8 mouse cellular contexts compared by ENCODE assay signal in the genomic region with DNA sequence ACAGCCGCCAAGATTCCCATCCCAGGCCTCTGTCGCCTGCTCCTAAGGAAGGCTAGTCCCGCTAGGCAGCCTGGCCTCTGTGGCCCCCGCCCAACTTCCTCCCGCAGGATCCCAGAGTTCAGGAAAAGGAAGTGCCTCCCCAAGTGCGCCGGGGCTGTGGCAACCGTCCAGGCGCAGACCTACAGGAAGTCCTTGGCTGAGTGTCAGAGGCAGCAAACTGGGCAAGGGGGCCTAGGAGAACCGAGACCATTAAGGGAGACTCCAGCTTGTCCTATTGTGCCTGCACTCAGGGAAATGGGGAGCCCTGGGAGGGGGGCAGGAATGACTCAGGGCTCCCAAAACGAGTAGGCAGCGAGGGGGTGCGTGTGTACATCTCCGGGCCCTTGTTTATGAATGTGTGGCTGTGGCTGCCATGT. TPM values are rescaled to one million over a fixed set of nuclear protein-coding genes. Genes with fewer than 3 reads are reported as not detected.
DNase-seq lines count a peak whose midpoint lies in the region; ATAC-seq and TF ChIP-seq lines count a peak whose summit lies in the region.

No protein-coding gene starts in this region.

- H3K4me2 ChIP-seq in forebrain, embryonic 11.5 days (ENCODE audit: low read depth, low read length, severe bottlenecking), result peak overlapping the region; percentile 75
- H3K4me2 ChIP-seq in heart, embryonic 16.5 days (ENCODE audit: low read depth, low read length), result peak overlapping the region; percentile 97
- peak overlapping the region; percentile 93 for H3K4me2 ChIP-seq in lung, postnatal 0 days (replicated peaks; ENCODE audit: low read depth, low read length)

- peak; percentile 40 for DNase-seq in ES-CJ7 (ENCODE audit: low read depth, low spot score)
- DNase-seq in adrenal gland, postnatal 14 days, result peak; percentile 82
- DNase-seq in forebrain, embryonic 11.5 days (ENCODE audit: low spot score), result peak; percentile 64
- DNase-seq in kidney, postnatal 10 days, result peak; percentile 93
- peak; percentile 92 for DNase-seq in lung, postnatal 0 days (ENCODE audit: low spot score)
- peak; percentile 53 for DNase-seq in ovary, postnatal 36 days (ENCODE audit: low spot score)
- DNase-seq in natural killer cell, adult 2 months (ENCODE audit: low spot score in 2 of 2), result no peak

- no peak for TF ChIP-seq CTCF in lung, postnatal 0 days (IDR thresholded peaks at IDR 0.05)

- H3K4me3 ChIP-seq in forebrain, embryonic 11.5 days (ENCODE audit: low read depth, low read length), result peak overlapping the region; percentile 75
- peak overlapping the region; percentile 86 for H3K4me3 ChIP-seq in heart, embryonic 16.5 days (ENCODE audit: low read length)
- peak overlapping the region; percentile 77 for H3K4me3 ChIP-seq in lung, postnatal 0 days (ENCODE audit: low read depth, low read length)

- peak; percentile 85 for TF ChIP-seq EP300 in lung, postnatal 0 days (IDR thresholded peaks at IDR 0.05)

- H3K27ac ChIP-seq in forebrain, embryonic 11.5 days (ENCODE audit: low read depth, low read length), result peak overlapping the region; percentile 76; the same call in 1 of the 2 replicates
- peak overlapping the region; percentile 87 for H3K27ac ChIP-seq in heart, embryonic 16.5 days (ENCODE audit: low read length)
- H3K27ac ChIP-seq in lung, postnatal 0 days (ENCODE audit: low read length), result peak overlapping the region; percentile 88

- H3K36me3 ChIP-seq in forebrain, embryonic 11.5 days (ENCODE audit: control insufficient read depth, insufficient read depth, low read length), result no peaks in the 10 kb centered on the region
- H3K36me3 ChIP-seq in heart, embryonic 16.5 days (ENCODE audit: control insufficient read depth, insufficient read depth), result 0 out of 2 replicates have a peak, but pooled peaks cover 2% of the 10 kb centered on the region
- H3K36me3 ChIP-seq in lung, postnatal 0 days (ENCODE audit: insufficient read depth, low read length), result no peaks in the 10 kb centered on the region

- 0 out of 2 replicates have a peak, but pooled peaks have one; percentile 6 for ATAC-seq in forebrain, embryonic 11.5 days (replicated peaks; ENCODE audit: low FRiP score)
- ATAC-seq in heart, embryonic 16.5 days (replicated peaks; ENCODE audit: extremely low read depth, insufficient read depth, low FRiP score), result peak; percentile 60
- ATAC-seq in lung, postnatal 0 days, result peak; percentile 78

- H3K4me1 ChIP-seq in forebrain, embryonic 11.5 days (replicated peaks; ENCODE audit: control insufficient read depth, insufficient read depth, low read length), result peaks cover 28% of the 10 kb centered on the region
- H3K4me1 ChIP-seq in heart, embryonic 16.5 days (ENCODE audit: control insufficient read depth, insufficient read depth, low read length), result peaks cover 33% of the 10 kb centered on the region
- 0 out of 2 replicates have a peak, but pooled peaks cover 5% of the 10 kb centered on the region for H3K4me1 ChIP-seq in lung, postnatal 0 days (ENCODE audit: insufficient read depth, low read depth, low read length)

- H3K27me3 ChIP-seq in forebrain, embryonic 11.5 days (ENCODE audit: control insufficient read depth, insufficient read depth, low read length), result no peaks in the 10 kb centered on the region
- H3K27me3 ChIP-seq in heart, embryonic 16.5 days (ENCODE audit: control insufficient read depth, insufficient read depth, low read length), result peaks cover 5% of the 10 kb centered on the region; the same call in 1 of the 2 replicates
- H3K27me3 ChIP-seq in lung, postnatal 0 days (replicated peaks; ENCODE audit: insufficient read depth, low read length), result no peaks in the 10 kb centered on the region

- peak overlapping the region; percentile 85 for H3K9ac ChIP-seq in forebrain, embryonic 11.5 days (ENCODE audit: low read length)
- H3K9ac ChIP-seq in heart, embryonic 16.5 days (ENCODE audit: low read length), result peak overlapping the region; percentile 83
- H3K9ac ChIP-seq in lung, postnatal 0 days (replicated peaks; ENCODE audit: low read depth), result 0 out of 2 replicates have a peak overlapping the region, but pooled peaks have one; percentile 54

- WGBS in forebrain, embryonic 11.5 days, result 7% methylated on average over 14 of the region's 14 CpGs
- 5% methylated on average over 14 of the region's 14 CpGs for WGBS in heart, embryonic 16.5 days
- WGBS in lung, postnatal 0 days, result 2% methylated on average over 14 of the region's 14 CpGs

- no peaks in the 10 kb centered on the region for H3K9me3 ChIP-seq in forebrain, embryonic 11.5 days (ENCODE audit: control insufficient read depth, low read length)
- no peaks in the 10 kb centered on the region for H3K9me3 ChIP-seq in heart, embryonic 16.5 days (replicated peaks; ENCODE audit: control insufficient read depth, low read length)
- H3K9me3 ChIP-seq in lung, postnatal 0 days (ENCODE audit: low read length), result no peaks in the 10 kb centered on the region

RNA-seq across cellular contexts. Expression of a gene that starts 1.3 kb away (rescaled TPM):
- total RNA-seq in adrenal gland, postnatal 14 days (2021), result 17.6 and 22.9 TPM in 2 replicates
- 5.4 and 6.7 TPM in 2 replicates for polyA plus RNA-seq in forebrain, embryonic 11.5 days (2014; fragmentation: Nextera tagmentation; extraction: Ambion mirVana)
- 3.8 and 4.3 TPM in 2 replicates for polyA plus RNA-seq in heart, embryonic 16.5 days (2015; fragmentation: Nextera tagmentation; extraction: Ambion mirVana)
- 8.1 and 8.9 TPM in 2 replicates for polyA plus RNA-seq in lung, postnatal 0 days (2015; fragmentation: Nextera tagmentation; extraction: Ambion mirVana)

RNA-seq across cellular contexts. Expression of a gene that starts 34.9 kb away (rescaled TPM):
- 0.33 and 0.56 TPM in 2 replicates for total RNA-seq in adrenal gland, postnatal 14 days (2021)
- 0.17 and 0.21 TPM in 2 replicates for polyA plus RNA-seq in forebrain, embryonic 11.5 days (2014; fragmentation: Nextera tagmentation; extraction: Ambion mirVana)
- 0.41 and 0.46 TPM in 2 replicates for polyA plus RNA-seq in heart, embryonic 16.5 days (2015; fragmentation: Nextera tagmentation; extraction: Ambion mirVana)
- 0.12 and 0.13 TPM in 2 replicates for polyA plus RNA-seq in lung, postnatal 0 days (2015; fragmentation: Nextera tagmentation; extraction: Ambion mirVana)

RNA-seq across cellular contexts. Expression of a gene that starts 37.7 kb away (rescaled TPM):
- 123 and 138 TPM in 2 replicates for total RNA-seq in adrenal gland, postnatal 14 days (2021)
- polyA plus RNA-seq in forebrain, embryonic 11.5 days (2014; fragmentation: Nextera tagmentation; extraction: Ambion mirVana), result 114 TPM in 2 replicates
- polyA plus RNA-seq in heart, embryonic 16.5 days (2015; fragmentation: Nextera tagmentation; extraction: Ambion mirVana), result 30.1 and 31.3 TPM in 2 replicates
- 17.0 and 20.3 TPM in 2 replicates for polyA plus RNA-seq in lung, postnatal 0 days (2015; fragmentation: Nextera tagmentation; extraction: Ambion mirVana)

Comparison
In these comparisons a context has a peak if more than half of its experiments do, and no peak if none do; other contexts are left out.
1. DNase-seq: peak in ES-CJ7 (single experiment), adrenal gland, postnatal 14 days (single experiment), forebrain, embryonic 11.5 days (single experiment), kidney, postnatal 10 days (single experiment), lung, postnatal 0 days (single experiment) and ovary, postnatal 36 days (single experiment); none in natural killer cell, adult 2 months (0 of 2).
2. ATAC-seq: peak in every context shown above with its lines; median percentile 78 in lung, postnatal 0 days; 60 in heart, embryonic 16.5 days; 6 in forebrain, embryonic 11.5 days.
3. Peak in every context shown above with its lines, with median percentiles within 50 percentile points of each other: H3K27ac ChIP-seq, H3K4me2 ChIP-seq, H3K4me3 ChIP-seq and H3K9ac ChIP-seq.